Mouse (Mus musculus): ENCODE measurements around the gene Tecpr2.

GRCm38 (mm10) chr12:110865571-110865970 lies 23.5 kb upstream of the Tecpr2 start:
- TF ChIP-seq EP300 (IDR thresholded peaks at IDR 0.05) (no peak), CTCF (IDR thresholded peaks at IDR 0.05) (no peak)
